7 mouse cellular contexts compared by ENCODE assay signal in genomic region chr14:52327375-52327901, GRCm38 (mm10). TPM values are rescaled to one million over a fixed set of nuclear protein-coding genes. Genes with fewer than 3 reads are reported as not detected.
DNase-seq lines count a peak whose midpoint lies in the region; ATAC-seq and TF ChIP-seq lines count a peak whose summit lies in the region.

No protein-coding gene starts in this region.

- H3K27me3 ChIP-seq in testis, adult 2 months (ENCODE audit: control insufficient read depth, insufficient read depth, low read length), result no peaks in the 10 kb centered on the region
- no peaks in the 10 kb centered on the region for H3K27me3 ChIP-seq in forebrain, embryonic 13.5 days
- H3K27me3 ChIP-seq in liver, embryonic 14.5 days (ENCODE audit: control insufficient read depth, insufficient read depth, low read length), result peaks cover 53% of the 10 kb centered on the region

- H3K9ac ChIP-seq in forebrain, embryonic 13.5 days, result peak overlapping the region; percentile 77
- H3K9ac ChIP-seq in liver, embryonic 14.5 days (replicated peaks), result no peak overlapping the region

- peak overlapping the region; percentile 79 for H3K4me2 ChIP-seq in forebrain, embryonic 13.5 days
- peak overlapping the region; percentile 13; the same call in 1 of the 2 replicates for H3K4me2 ChIP-seq in liver, embryonic 14.5 days (ENCODE audit: low read depth)

- H3K36me3 ChIP-seq in testis, adult 2 months (ENCODE audit: control insufficient read depth, insufficient read depth, low read length), result no peaks in the 10 kb centered on the region
- H3K36me3 ChIP-seq in forebrain, embryonic 13.5 days (ENCODE audit: poor library complexity, severe bottlenecking), result no peaks in the 10 kb centered on the region
- H3K36me3 ChIP-seq in liver, embryonic 14.5 days (replicated peaks; ENCODE audit: control insufficient read depth, insufficient read depth, low read depth), result no peaks in the 10 kb centered on the region

- no peak for TF ChIP-seq POLR2A in testis, adult 2 months (IDR thresholded peaks at IDR 0.05; ENCODE audit: control insufficient read depth, low read depth, low read length)

- no peak for TF ChIP-seq EP300 in liver, embryonic 14.5 days (IDR thresholded peaks at IDR 0.05; ENCODE audit: low read depth)

- no peak for DNase-seq in testis, postnatal 10 days (ENCODE audit: low spot score)
- DNase-seq in liver, embryonic 14.5 days (ENCODE audit: low read depth in 3 of 3, low spot score in 3 of 3), result no peak
- no peak for DNase-seq in thymus, postnatal 4 days
- no peak for DNase-seq in layer of hippocampus, postnatal 25 days (ENCODE audit: extremely low spot score in 1 of 2, low spot score in 1 of 2)
- DNase-seq in layer of hippocampus, postnatal 14 days (ENCODE audit: low spot score in 2 of 2), result no peak

- H3K4me3 ChIP-seq in testis, adult 2 months (ENCODE audit: control insufficient read depth, low read depth, low read length), result peak overlapping the region; percentile 77
- peak overlapping the region; percentile 60 for H3K4me3 ChIP-seq in forebrain, embryonic 13.5 days
- no peak overlapping the region for H3K4me3 ChIP-seq in liver, embryonic 14.5 days (ENCODE audit: insufficient read depth in 1 of 2, low read depth in 2 of 2, low read length in 2 of 2)

- H3K4me1 ChIP-seq in testis, adult 2 months (ENCODE audit: control insufficient read depth, insufficient read depth, low read length), result peaks cover 8% of the 10 kb centered on the region
- H3K4me1 ChIP-seq in forebrain, embryonic 13.5 days, result peaks cover 57% of the 10 kb centered on the region
- H3K4me1 ChIP-seq in liver, embryonic 14.5 days (replicated peaks; ENCODE audit: control insufficient read depth in 2 of 2, insufficient read depth in 2 of 2, low read length in 1 of 2), result no peaks in the 10 kb centered on the region

- ATAC-seq in forebrain, embryonic 13.5 days, result peak; percentile 57
- ATAC-seq in liver, embryonic 14.5 days (ENCODE audit: insufficient read depth), result no peak

- H3K27ac ChIP-seq in testis, adult 2 months (ENCODE audit: control insufficient read depth, insufficient read depth, low read depth, low read length), result no peak overlapping the region
- H3K27ac ChIP-seq in forebrain, embryonic 13.5 days, result peak overlapping the region; percentile 81
- no peak overlapping the region for H3K27ac ChIP-seq in liver, embryonic 14.5 days

- H3K9me3 ChIP-seq in forebrain, embryonic 13.5 days (replicated peaks), result no peaks in the 10 kb centered on the region
- no peaks in the 10 kb centered on the region for H3K9me3 ChIP-seq in liver, embryonic 14.5 days (ENCODE audit: control insufficient read depth, low read length)

- no peak for TF ChIP-seq CTCF in testis, adult 2 months (IDR thresholded peaks at IDR 0.05; ENCODE audit: control insufficient read depth, insufficient read depth, insufficient replicate concordance, low read depth, low read length)
- no peak for TF ChIP-seq CTCF in liver, embryonic 14.5 days (IDR thresholded peaks at IDR 0.05; ENCODE audit: low read depth)

- WGBS in forebrain, embryonic 13.5 days, result under 1% methylated on average over 14 of the region's 14 CpGs
- 4% methylated on average over 14 of the region's 14 CpGs for WGBS in liver, embryonic 14.5 days (ENCODE audit: insufficient replicate concordance)

RNA-seq across cellular contexts. Expression of gene Sall2, which starts 1.1 kb away (rescaled TPM):
- 0.55 and 0.56 TPM in 2 replicates for polyA plus RNA-seq in testis, adult 2 months (2012; rRNA removed)
- polyA plus RNA-seq in forebrain, embryonic 13.5 days (2015; fragmentation: Nextera tagmentation; extraction: Ambion mirVana), result 38.2 and 47.4 TPM in 2 replicates
- polyA plus RNA-seq in liver, embryonic 14.5 days (2012; rRNA removed), result 0.76 and 0.84 TPM in 2 replicates
- 0.54 and 0.66 TPM in 2 replicates for polyA plus RNA-seq in liver, embryonic 14.5 days (2014; fragmentation: Nextera tagmentation; extraction: Ambion mirVana)
- 10 to 100 TPM; 44.9 to 48.8 TPM for total RNA-seq in layer of hippocampus, postnatal 25 days (2021)
- total RNA-seq in layer of hippocampus, postnatal 14 days (2021), result 10 to 100 TPM; 40.8 to 43.0 TPM

RNA-seq across cellular contexts. Expression of gene Mettl3, which starts 22.5 kb away (rescaled TPM):
- polyA plus RNA-seq in testis, adult 2 months (2012; rRNA removed), result 7.8 and 9.6 TPM in 2 replicates
- 55.3 and 55.6 TPM in 2 replicates for polyA plus RNA-seq in forebrain, embryonic 13.5 days (2015; fragmentation: Nextera tagmentation; extraction: Ambion mirVana)
- 14.5 and 15.3 TPM in 2 replicates for polyA plus RNA-seq in liver, embryonic 14.5 days (2012; rRNA removed)
- 18.1 and 18.2 TPM in 2 replicates for polyA plus RNA-seq in liver, embryonic 14.5 days (2014; fragmentation: Nextera tagmentation; extraction: Ambion mirVana)
- 10 to 100 TPM; 39.1 to 48.8 TPM for total RNA-seq in layer of hippocampus, postnatal 25 days (2021)
- 10 to 100 TPM; 33.4 to 36.4 TPM for total RNA-seq in layer of hippocampus, postnatal 14 days (2021)

RNA-seq across cellular contexts. Expression of gene Olfr1513, which starts 28.8 kb away (rescaled TPM):
- polyA plus RNA-seq in testis, adult 2 months (2012; rRNA removed), result not detected in 2 replicates
- polyA plus RNA-seq in forebrain, embryonic 13.5 days (2015; fragmentation: Nextera tagmentation; extraction: Ambion mirVana), result not detected in 2 replicates
- not detected in 2 replicates for polyA plus RNA-seq in liver, embryonic 14.5 days (2012; rRNA removed)
- not detected in 2 replicates for polyA plus RNA-seq in liver, embryonic 14.5 days (2014; fragmentation: Nextera tagmentation; extraction: Ambion mirVana)
- not detected for total RNA-seq in layer of hippocampus, postnatal 25 days (2021)
- not detected for total RNA-seq in layer of hippocampus, postnatal 14 days (2021)

RNA-seq across cellular contexts. Expression of gene Rab2b, which starts 48.1 kb away (rescaled TPM):
- polyA plus RNA-seq in testis, adult 2 months (2012; rRNA removed), result 16.5 and 20.0 TPM in 2 replicates
- 33.7 and 37.6 TPM in 2 replicates for polyA plus RNA-seq in forebrain, embryonic 13.5 days (2015; fragmentation: Nextera tagmentation; extraction: Ambion mirVana)
- polyA plus RNA-seq in liver, embryonic 14.5 days (2012; rRNA removed), result 2.9 and 3.1 TPM in 2 replicates
- polyA plus RNA-seq in liver, embryonic 14.5 days (2014; fragmentation: Nextera tagmentation; extraction: Ambion mirVana), result 1.9 and 2.6 TPM in 2 replicates
- total RNA-seq in layer of hippocampus, postnatal 25 days (2021), result 10 to 100 TPM; 36.0 to 38.2 TPM
- total RNA-seq in layer of hippocampus, postnatal 14 days (2021), result 10 to 100 TPM; 34.6 to 38.0 TPM

RNA-seq across cellular contexts. Expression of gene Tox4, which starts 48.5 kb away (rescaled TPM):
- 41.5 and 47.3 TPM in 2 replicates for polyA plus RNA-seq in testis, adult 2 months (2012; rRNA removed)
- polyA plus RNA-seq in forebrain, embryonic 13.5 days (2015; fragmentation: Nextera tagmentation; extraction: Ambion mirVana), result 53.2 and 58.2 TPM in 2 replicates
- 8.5 and 10.1 TPM in 2 replicates for polyA plus RNA-seq in liver, embryonic 14.5 days (2012; rRNA removed)
- polyA plus RNA-seq in liver, embryonic 14.5 days (2014; fragmentation: Nextera tagmentation; extraction: Ambion mirVana), result 16.6 and 17.2 TPM in 2 replicates
- 10 to 100 TPM; 57.1 to 57.5 TPM for total RNA-seq in layer of hippocampus, postnatal 25 days (2021)
- 10 to 100 TPM; 56.1 to 63.3 TPM for total RNA-seq in layer of hippocampus, postnatal 14 days (2021)

Comparison
In these comparisons a context has a peak if more than half of its experiments do, and no peak if none do; other contexts are left out.
1. H3K4me3 ChIP-seq: peak in testis, adult 2 months (single experiment) and forebrain, embryonic 13.5 days (single experiment); none in liver, embryonic 14.5 days (0 of 2).
2. RNA of gene Sall2, which starts 1.1 kb away (polyA plus RNA-seq): 38.2 to 47.4 TPM in forebrain, embryonic 13.5 days; 0.54 to 0.84 TPM in liver, embryonic 14.5 days and 0.55 to 0.56 TPM in testis, adult 2 months; every median in the first group is over 10 times any median in the second.